Mouse (Mus musculus) midbrain, embryonic 10.5 days (tissue): ENCODE measurements around the gene Bcl11a. TPM values are rescaled to one million over a fixed set of nuclear protein-coding genes. Genes with fewer than 3 reads are reported as not detected.

Experiments used
- DNase-seq: peaks from one replicate; pipeline ENCODE4 v3.0.0-alpha.2; 2017; ENCODE audit warnings: low spot score
- H3K27ac ChIP-seq: fragments of 300-500 bp; sonication (generic); replicated peaks from 2 replicates; pipeline ENCODE4 v1.5.1; 2016; ENCODE audit warnings: mild to moderate bottlenecking
- H3K27me3 ChIP-seq: fragments of 300-500 bp; sonication (generic); 2 replicates; pipeline ENCODE4 v1.6.1; 2016; ENCODE audit warnings: low read depth, mild to moderate bottlenecking; ENCODE audit not compliant: poor library complexity, severe bottlenecking
- H3K36me3 ChIP-seq: fragments of 300-500 bp; sonication (generic); 2 replicates; pipeline ENCODE4 v1.6.1; 2016; ENCODE audit warnings: mild to moderate bottlenecking, moderate library complexity
- H3K4me1 ChIP-seq: fragments of 300-500 bp; sonication (generic); 2 replicates; pipeline ENCODE4 v1.6.1; 2016
- H3K4me3 ChIP-seq: fragments of 300-500 bp; sonication (generic); 2 replicates; pipeline ENCODE4 v1.5.1; 2016; ENCODE audit warnings: mild to moderate bottlenecking, moderate library complexity
- H3K9me3 ChIP-seq: fragments of 300-500 bp; sonication (generic); replicated peaks from 2 replicates; pipeline ENCODE4 v1.6.1; 2016; ENCODE audit warnings: mild to moderate bottlenecking
- WGBS: fragments of 180-500 bp; shearing (Covaris S2); methylation state at CpG from one replicate; pipeline ENCODE4 v1.1.7; 2016; 5-methylcytosine and 5-hydroxymethylcytosine counted together
- polyA plus RNA-seq: library from polyadenylated mRNA; unstranded; fragments of >200 nt; fragmentation: Nextera tagmentation; extraction: Ambion mirVana; gene quantifications from 2 replicates; pipeline ENCODE4 v1.2.1, GENCODE M21; 2016

Bcl11a gene
- polyA plus RNA-seq, 1 experiment from 2014 or later: 15.8 TPM

DNA sequence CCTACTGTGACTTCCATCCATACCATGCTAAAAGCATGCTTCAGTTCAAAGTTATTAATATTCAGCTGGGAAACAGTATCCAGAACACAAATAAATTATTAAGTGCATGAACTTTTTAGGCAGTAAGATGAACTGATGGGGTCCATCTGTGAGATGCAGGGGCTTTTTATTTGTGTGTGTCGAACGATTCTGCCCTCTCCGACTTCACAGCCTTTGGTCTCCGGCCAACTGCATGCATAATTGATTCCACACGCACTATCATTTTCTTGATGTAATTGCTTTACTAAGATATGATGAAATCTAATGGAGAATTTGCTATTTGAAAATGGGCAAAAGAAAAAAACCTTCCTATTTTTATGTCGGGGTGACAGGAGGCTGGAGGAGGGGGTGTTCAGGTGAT is 19.2 kb downstream of the Bcl11a start:
- Histone ChIP-seq H3K4me1 (peaks cover 48% of the 10 kb centered on the region), H3K9me3 (no peaks in the 10 kb centered on the region), H3K36me3 (peaks cover 6% of the 10 kb centered on the region; the same call in 1 of the 2 replicates), H3K4me3 (no peak overlapping the region), H3K27ac (no peak overlapping the region), H3K27me3 (peaks cover 22% of the 10 kb centered on the region)
- no peak for DNase-seq
- 80% methylated on average over 6 of the region's 6 CpGs for WGBS

DNA sequence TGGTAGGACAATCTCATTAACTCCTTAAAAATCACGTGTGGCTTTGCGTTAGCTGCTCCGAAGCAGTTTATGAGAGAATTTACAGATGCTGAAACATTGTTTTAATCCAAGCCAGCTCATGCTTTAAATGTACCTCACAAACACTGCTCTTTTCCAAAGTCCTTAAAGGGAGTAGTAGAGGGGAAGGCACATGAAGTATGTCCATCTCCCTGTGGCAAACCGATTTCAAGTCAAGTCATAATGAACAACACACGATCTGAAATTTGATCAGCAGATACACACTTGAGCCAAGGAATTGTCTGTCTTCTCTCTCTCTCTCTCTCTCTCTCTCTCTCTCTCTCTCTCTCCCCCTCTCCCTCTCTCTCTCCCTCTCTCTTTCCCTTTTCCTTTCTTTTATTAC is 20.2 kb downstream of the Bcl11a start:
- DNase-seq: no peak
- Histone ChIP-seq H3K27ac (no peak overlapping the region), H3K27me3 (peaks cover 12% of the 10 kb centered on the region; the same call in 1 of the 2 replicates), H3K9me3 (no peaks in the 10 kb centered on the region), H3K36me3 (no peaks in the 10 kb centered on the region), H3K4me3 (no peak overlapping the region), H3K4me1 (peaks cover 45% of the 10 kb centered on the region)
- 86% methylated on average over 5 of the region's 5 CpGs for WGBS

DNA sequence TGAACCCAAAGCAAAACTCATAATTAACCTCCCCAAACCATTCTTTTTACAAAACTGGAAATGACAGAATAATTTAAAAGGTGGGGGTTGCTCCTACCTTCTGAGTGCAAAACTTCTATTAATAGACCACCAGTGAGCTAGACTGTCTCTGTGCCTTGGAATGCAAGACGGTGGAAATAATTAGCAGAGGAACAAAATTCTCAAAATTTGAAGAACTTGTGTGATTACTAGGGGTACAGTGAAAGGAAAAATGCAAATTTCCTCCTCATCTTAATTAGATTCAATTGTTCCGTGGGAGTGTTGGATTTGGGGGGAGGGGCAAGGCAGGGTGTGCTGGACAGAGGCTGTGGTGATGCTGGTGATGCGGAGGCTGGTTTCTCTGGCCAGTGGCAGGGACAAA is 20.8 kb downstream of the Bcl11a start:
- Histone ChIP-seq H3K4me1 (peaks cover 49% of the 10 kb centered on the region), H3K27me3 (0 out of 2 replicates have a peak, but pooled peaks cover 11% of the 10 kb centered on the region), H3K9me3 (no peaks in the 10 kb centered on the region), H3K27ac (no peak overlapping the region), H3K36me3 (no peaks in the 10 kb centered on the region), H3K4me3 (no peak overlapping the region)
- WGBS: 52% methylated on average over 3 of the region's 3 CpGs
- DNase-seq: no peak

DNA sequence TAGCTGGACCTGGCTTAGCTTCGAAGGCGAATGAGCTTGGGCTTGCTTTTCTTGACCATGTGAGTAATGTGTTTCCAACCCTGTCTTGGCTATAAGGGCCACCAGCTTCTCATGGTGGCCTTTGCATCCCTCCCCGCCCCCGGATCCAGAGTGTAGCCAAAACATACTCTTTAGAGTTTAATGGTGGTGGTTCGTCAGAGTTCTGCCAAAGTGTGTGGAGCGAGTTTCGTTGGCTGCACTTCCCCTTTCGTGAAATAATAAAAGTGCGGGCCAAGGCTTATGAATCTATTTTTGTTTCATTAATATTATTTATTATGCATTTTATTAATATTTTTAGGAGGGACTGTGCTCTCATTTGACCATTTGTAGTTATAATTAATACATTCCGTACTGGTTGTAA is 21.4 kb downstream of the Bcl11a start:
- Histone ChIP-seq H3K27me3 (0 out of 2 replicates have a peak, but pooled peaks cover 8% of the 10 kb centered on the region), H3K27ac (no peak overlapping the region), H3K4me3 (no peak overlapping the region), H3K4me1 (peaks cover 52% of the 10 kb centered on the region), H3K9me3 (no peaks in the 10 kb centered on the region), H3K36me3 (no peaks in the 10 kb centered on the region)
- 90% methylated on average over 10 of the region's 10 CpGs for WGBS
- DNase-seq: no peak

DNA sequence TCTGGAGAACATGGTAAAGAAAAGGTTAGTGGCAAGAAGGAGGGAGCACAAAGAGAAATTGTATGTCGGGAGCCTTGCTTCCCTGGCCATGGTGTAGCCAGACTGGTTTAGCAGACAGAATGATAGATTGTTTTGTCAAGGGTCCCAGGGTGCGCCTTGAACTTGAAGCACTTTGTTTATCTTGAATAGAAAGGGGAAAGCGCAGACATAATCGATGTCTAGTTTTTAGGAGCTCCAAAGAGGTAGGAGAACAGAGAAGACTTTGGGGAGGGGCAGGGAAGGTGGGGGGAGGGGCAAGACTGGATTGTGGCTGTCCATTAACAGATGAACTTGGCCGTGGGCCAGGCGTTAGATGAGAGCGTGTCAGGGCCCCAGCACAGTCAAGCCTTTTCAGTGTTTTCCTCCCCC is 22.0 kb downstream of the Bcl11a start:
- no peaks in the 10 kb centered on the region for H3K36me3 ChIP-seq
- H3K4me1 ChIP-seq: peaks cover 52% of the 10 kb centered on the region
- WGBS: 79% methylated on average over 7 of the region's 7 CpGs
- H3K9me3 ChIP-seq: no peaks in the 10 kb centered on the region
- no peak for DNase-seq
- H3K27ac ChIP-seq: no peak overlapping the region
- H3K4me3 ChIP-seq: no peak overlapping the region
- H3K27me3 ChIP-seq: 0 out of 2 replicates have a peak, but pooled peaks cover 3% of the 10 kb centered on the region

DNA sequence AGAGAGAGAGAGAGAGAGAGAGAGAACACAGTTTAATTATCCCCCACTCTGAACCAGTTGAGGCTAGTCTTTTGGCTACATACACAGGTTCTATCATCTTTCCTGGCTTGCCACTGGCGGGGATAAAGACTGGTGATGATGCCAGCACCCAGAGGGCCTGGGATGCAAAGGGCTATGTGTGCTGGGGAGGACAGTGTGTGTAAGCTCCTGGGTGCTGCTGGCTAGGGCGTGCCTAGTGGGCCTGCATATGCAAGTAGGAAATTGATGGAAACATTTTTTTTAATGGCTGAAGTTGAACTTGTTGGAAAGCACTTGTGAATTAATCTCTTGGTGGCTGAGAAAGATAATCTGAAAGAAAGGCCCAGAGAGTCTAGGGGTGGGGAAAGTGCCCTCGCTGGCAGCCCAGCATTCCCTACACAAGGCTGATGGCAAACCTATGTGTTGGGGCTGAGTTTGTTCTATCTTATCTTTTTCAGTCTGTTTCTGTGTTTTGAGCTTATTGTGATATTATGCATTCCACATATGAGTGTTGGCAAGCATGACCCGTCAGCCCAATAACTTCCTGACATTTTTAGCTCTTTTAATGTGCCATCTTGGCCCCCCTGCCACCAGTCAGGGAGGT is 22.7 kb downstream of the Bcl11a start:
- no peaks in the 10 kb centered on the region for H3K36me3 ChIP-seq
- DNase-seq: no peak
- 80% methylated on average over 4 of the region's 4 CpGs for WGBS
- H3K4me1 ChIP-seq: peaks cover 46% of the 10 kb centered on the region
- H3K4me3 ChIP-seq: no peak overlapping the region
- no peak overlapping the region for H3K27ac ChIP-seq
- H3K9me3 ChIP-seq: no peaks in the 10 kb centered on the region
- 0 out of 2 replicates have a peak, but pooled peaks cover 3% of the 10 kb centered on the region for H3K27me3 ChIP-seq

DNA sequence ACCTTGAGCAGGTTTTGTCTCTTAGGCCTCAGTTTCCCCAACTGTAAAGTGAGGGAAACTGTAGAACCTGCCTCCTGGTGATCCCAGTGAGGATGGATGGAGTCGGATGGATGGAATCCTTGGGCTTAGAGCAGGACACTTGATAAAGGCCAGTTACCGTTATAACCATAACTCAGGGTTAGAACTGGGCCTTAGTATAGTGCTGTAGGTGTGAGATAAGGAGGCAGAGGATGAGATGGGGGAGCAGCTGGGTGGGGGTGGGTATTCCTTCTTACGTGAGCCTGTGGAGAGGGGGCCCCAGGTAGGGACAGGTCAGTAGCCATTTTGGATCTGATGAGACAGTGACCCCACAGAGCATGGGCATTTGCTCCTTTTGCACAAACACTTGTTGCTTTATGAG is 23.8 kb downstream of the Bcl11a start:
- Histone ChIP-seq H3K4me1 (peaks cover 37% of the 10 kb centered on the region), H3K36me3 (no peaks in the 10 kb centered on the region)

DNA sequence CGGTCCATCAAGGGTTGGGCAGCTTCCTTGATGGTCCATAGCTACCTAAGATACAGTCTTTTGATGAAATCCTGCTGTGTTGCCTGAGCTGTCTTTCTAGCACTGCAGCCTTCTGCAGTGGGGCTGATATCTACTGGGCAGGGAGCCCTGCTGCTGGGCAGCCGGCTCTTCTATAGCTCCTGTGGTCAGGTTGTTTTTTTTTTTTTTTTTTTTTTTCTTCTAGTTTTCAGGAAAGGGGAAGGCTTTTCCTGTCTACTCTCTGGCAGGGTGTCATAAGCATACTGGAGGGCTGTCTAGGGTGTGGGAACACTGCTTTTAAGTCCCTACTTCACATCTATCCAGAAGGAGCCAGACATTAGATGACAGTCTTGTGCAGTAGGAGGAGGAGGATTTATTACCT is 24.5 kb downstream of the Bcl11a start:
- Histone ChIP-seq H3K4me1 (peaks cover 31% of the 10 kb centered on the region), H3K27ac (no peak overlapping the region), H3K27me3 (no peaks in the 10 kb centered on the region), H3K9me3 (no peaks in the 10 kb centered on the region), H3K4me3 (no peak overlapping the region), H3K36me3 (no peaks in the 10 kb centered on the region)
- 73% methylated on average over 2 of the region's 2 CpGs for WGBS
- no peak for DNase-seq

More for the DNA sequence above, 23.8 kb downstream of the Bcl11a start:
- WGBS: 91% methylated on average over 3 of the region's 3 CpGs
- no peaks in the 10 kb centered on the region for H3K9me3 ChIP-seq
- no peaks in the 10 kb centered on the region for H3K27me3 ChIP-seq
- DNase-seq: no peak
- H3K4me3 ChIP-seq: no peak overlapping the region
- H3K27ac ChIP-seq: no peak overlapping the region

DNA sequence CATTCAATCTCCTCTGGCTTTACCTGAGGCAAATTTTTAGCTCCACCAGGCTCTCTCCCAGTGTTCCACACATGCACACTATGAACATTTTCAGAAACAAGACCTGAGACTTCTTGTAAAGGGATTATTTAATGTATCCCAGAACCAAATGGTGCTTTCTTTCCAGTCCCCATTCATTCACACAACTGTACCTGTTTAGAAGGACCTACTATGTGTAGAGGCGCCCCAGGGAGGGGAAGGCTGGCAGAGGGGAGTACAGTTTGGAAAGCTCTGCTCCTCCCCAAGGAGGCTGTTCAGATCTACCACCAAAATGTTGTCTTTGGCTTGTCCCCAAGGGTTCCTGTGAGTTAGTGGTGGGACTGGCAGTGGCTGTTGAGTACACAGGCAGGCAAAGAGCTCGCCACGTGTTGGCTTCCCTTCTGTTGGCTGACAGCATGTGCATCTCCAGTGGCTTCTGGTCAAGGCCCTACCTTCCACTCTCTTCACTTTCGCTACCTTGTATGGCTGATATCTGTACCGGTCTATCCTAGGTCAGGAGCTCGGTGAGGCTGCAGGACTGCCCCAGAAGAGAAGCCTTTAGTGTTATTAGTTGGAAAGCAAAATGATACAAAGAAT is 25.4 kb downstream of the Bcl11a start:
- Histone ChIP-seq H3K4me3 (no peak overlapping the region), H3K9me3 (no peaks in the 10 kb centered on the region), H3K36me3 (no peaks in the 10 kb centered on the region), H3K27ac (no peak overlapping the region), H3K4me1 (peaks cover 31% of the 10 kb centered on the region), H3K27me3 (no peaks in the 10 kb centered on the region)
- DNase-seq: no peak
- 84% methylated on average over 6 of the region's 6 CpGs for WGBS

DNA sequence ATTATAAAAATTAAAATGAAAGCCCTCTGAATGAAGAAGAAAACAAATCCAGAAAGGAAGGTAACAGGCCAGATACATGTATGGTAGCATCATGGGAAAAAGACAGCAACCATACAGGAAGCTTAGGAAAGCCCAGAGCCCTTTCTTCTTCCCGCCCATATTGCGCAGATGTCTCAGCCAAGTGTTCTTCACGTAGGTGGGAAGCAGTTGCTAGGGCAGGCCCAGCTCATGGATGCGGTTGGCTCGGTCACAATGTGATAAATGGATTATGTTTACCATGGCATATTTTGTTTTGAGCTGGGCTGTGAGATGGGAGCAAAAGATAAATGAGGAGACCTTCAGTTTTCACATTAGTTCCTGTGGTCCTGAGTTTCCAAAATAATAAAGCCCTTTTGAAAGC is 29.6 kb downstream of the Bcl11a start:
- DNase-seq: no peak
- peaks cover 18% of the 10 kb centered on the region for H3K4me1 ChIP-seq
- no peak overlapping the region for H3K27ac ChIP-seq
- H3K4me3 ChIP-seq: no peak overlapping the region
- 88% methylated on average over 5 of the region's 5 CpGs for WGBS
- H3K36me3 ChIP-seq: no peaks in the 10 kb centered on the region
- H3K27me3 ChIP-seq: no peaks in the 10 kb centered on the region
- no peaks in the 10 kb centered on the region for H3K9me3 ChIP-seq

DNA sequence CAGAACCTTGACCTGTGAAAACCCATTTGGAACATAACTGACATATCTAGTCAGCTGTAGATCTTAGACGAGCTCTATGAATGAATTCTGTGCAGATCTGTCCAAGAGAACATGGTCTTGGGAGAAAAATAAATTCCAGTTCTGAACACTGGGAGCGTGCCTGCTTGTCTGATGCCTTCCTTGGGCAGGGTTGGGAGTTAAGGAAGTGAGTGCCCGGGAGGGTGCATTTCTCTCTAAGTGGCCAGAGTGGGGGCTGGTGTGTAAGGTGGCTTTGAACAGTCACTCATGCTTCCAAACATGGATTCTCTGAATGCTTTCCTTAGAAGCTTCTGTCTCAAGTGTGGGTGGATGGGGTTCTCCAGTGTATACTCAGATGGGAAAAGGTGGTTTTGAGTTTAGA is 31.1 kb downstream of the Bcl11a start:
- no peaks in the 10 kb centered on the region for H3K27me3 ChIP-seq
- WGBS: 81% methylated on average over 3 of the region's 3 CpGs
- H3K4me1 ChIP-seq: peaks cover 14% of the 10 kb centered on the region
- DNase-seq: no peak
- no peaks in the 10 kb centered on the region for H3K9me3 ChIP-seq
- no peak overlapping the region for H3K27ac ChIP-seq
- no peaks in the 10 kb centered on the region for H3K36me3 ChIP-seq
- no peak overlapping the region for H3K4me3 ChIP-seq

DNA sequence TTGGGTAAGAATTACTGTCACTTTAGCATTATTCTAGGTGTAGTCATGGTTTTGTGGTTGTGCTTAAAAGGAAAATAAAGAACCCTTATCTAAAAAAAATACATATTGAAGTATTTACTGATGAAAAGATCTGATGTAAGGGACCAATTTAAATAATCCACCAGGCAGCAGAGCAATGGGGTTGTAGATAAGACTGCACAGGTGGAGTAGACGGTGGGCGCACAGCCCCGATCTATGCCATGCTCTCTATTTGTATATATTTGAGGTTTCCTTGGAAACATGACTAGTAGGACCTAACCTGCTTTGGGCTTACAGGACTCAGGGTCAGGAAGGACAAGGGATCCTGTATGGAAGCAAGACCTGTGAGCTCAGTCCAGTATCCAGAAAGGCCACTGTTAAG is 31.5 kb downstream of the Bcl11a start:
- no peaks in the 10 kb centered on the region for H3K36me3 ChIP-seq
- peaks cover 10% of the 10 kb centered on the region; the same call in 1 of the 2 replicates for H3K4me1 ChIP-seq
- H3K4me3 ChIP-seq: no peak overlapping the region
- 96% methylated on average over 3 of the region's 3 CpGs for WGBS
- no peak for DNase-seq
- H3K27ac ChIP-seq: no peak overlapping the region
- no peaks in the 10 kb centered on the region for H3K9me3 ChIP-seq
- H3K27me3 ChIP-seq: no peaks in the 10 kb centered on the region

DNA sequence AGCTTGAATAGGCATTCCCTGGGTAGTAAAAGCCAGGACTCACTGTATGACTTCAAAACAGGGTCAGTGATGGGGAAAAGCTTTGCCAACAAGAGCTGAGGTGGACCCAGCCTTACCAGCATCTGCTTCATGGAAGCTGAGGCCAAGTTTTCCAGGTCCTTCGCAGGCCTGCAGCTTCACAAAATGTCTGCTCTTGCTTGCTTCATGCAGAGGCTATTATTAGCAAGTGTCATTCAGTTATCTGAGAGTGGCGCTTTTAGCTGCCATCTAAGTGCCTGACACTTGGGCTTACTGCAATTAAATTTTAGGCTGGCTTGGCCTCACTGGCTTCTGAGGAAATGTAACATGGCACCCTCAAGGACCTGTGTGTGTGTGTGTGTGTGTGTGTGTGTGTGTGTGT is 32.3 kb downstream of the Bcl11a start:
- no peak overlapping the region for H3K4me3 ChIP-seq
- no peak for DNase-seq
- no peak overlapping the region for H3K27ac ChIP-seq
- no peaks in the 10 kb centered on the region for H3K9me3 ChIP-seq
- H3K27me3 ChIP-seq: no peaks in the 10 kb centered on the region
- peaks cover 8% of the 10 kb centered on the region; the same call in 1 of the 2 replicates for H3K4me1 ChIP-seq
- no peaks in the 10 kb centered on the region for H3K36me3 ChIP-seq
- WGBS: 93% methylated on average over 2 of the region's 2 CpGs
